Mouse (Mus musculus) testis, adult 2 months (tissue): ENCODE data around the gene Golga4. TPM values are rescaled to one million over a fixed set of nuclear protein-coding genes. Genes with fewer than 3 reads are reported as not detected.

Source experiments
- H3K27ac ChIP-seq: fragments of 200-500 bp; 2 replicates; pipeline ENCODE4 v1.5.1; 2012; ENCODE audit warnings: low read depth, low read length; ENCODE audit not compliant: control insufficient read depth, insufficient read depth
- H3K27me3 ChIP-seq: fragments of 200-500 bp; 2 replicates; pipeline ENCODE4 v1.6.1; 2012; ENCODE audit warnings: mild to moderate bottlenecking, low read length, moderate library complexity; ENCODE audit not compliant: control insufficient read depth, insufficient read depth
- H3K36me3 ChIP-seq: fragments of 200-500 bp; 2 replicates; pipeline ENCODE4 v1.6.1; 2012; ENCODE audit warnings: mild to moderate bottlenecking, low read length; ENCODE audit not compliant: control insufficient read depth, insufficient read depth
- H3K4me1 ChIP-seq: fragments of 200-500 bp; 2 replicates; pipeline ENCODE4 v1.6.1; 2012; ENCODE audit warnings: low read length; ENCODE audit not compliant: control insufficient read depth, insufficient read depth
- H3K4me3 ChIP-seq: fragments of 200-500 bp; 2 replicates; pipeline ENCODE4 v1.5.1; 2012; ENCODE audit warnings: low read depth, mild to moderate bottlenecking, low read length, moderate library complexity, mixed read lengths; ENCODE audit not compliant: control insufficient read depth
- CTCF ChIP-seq: fragments of 200-500 bp; IDR thresholded peaks from 2 replicates; pipeline ENCODE4 v1.5.1; 2012; ENCODE audit warnings: low read depth, mild to moderate bottlenecking, inconsistent platforms, low read length, moderate library complexity; ENCODE audit not compliant: control insufficient read depth, insufficient read depth, insufficient replicate concordance
- POLR2A ChIP-seq: fragments of 200-500 bp; IDR thresholded peaks from 2 replicates; pipeline ENCODE4 v1.6.1; 2012; ENCODE audit warnings: low read depth, mild to moderate bottlenecking, inconsistent platforms, low read length, moderate library complexity; ENCODE audit not compliant: control insufficient read depth
- polyA plus RNA-seq: library from polyadenylated mRNA; depleted of rRNA; stranded (reverse); fragments of >200 nt; gene quantifications from 2 replicates; pipeline ENCODE4 v1.2.3, GENCODE M21; 2012

Golga4 gene
- polyA plus RNA-seq, 1 experiment = 41.0 TPM

DNA sequence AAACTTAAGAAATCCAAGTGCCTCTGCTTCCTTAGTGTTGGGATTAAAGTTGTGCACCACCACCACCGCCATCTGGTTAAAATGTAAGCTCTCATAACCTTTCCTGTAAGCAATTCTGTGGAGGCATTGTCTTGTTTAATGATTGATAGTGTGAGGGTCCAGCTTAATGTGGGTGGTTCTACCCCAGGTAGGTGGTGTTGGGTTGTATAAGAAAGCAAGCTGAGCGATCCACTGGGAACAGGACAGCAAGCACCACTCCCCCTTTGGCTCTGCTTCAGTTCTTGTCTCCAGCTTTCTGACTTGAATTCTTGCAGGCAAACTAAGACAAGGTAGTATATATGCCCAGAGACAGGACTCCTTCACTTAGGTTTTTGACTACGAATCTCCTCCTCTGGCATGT is 1.4 kb upstream of the Golga4 start:
- Histone ChIP-seq H3K36me3 (no peaks in the 10 kb centered on the region), H3K4me3 (no peak overlapping the region), H3K4me1 (peaks cover 12% of the 10 kb centered on the region), H3K27ac (no peak overlapping the region), H3K27me3 (no peaks in the 10 kb centered on the region)
- TF ChIP-seq CTCF (no peak), POLR2A (no peak)

DNA sequence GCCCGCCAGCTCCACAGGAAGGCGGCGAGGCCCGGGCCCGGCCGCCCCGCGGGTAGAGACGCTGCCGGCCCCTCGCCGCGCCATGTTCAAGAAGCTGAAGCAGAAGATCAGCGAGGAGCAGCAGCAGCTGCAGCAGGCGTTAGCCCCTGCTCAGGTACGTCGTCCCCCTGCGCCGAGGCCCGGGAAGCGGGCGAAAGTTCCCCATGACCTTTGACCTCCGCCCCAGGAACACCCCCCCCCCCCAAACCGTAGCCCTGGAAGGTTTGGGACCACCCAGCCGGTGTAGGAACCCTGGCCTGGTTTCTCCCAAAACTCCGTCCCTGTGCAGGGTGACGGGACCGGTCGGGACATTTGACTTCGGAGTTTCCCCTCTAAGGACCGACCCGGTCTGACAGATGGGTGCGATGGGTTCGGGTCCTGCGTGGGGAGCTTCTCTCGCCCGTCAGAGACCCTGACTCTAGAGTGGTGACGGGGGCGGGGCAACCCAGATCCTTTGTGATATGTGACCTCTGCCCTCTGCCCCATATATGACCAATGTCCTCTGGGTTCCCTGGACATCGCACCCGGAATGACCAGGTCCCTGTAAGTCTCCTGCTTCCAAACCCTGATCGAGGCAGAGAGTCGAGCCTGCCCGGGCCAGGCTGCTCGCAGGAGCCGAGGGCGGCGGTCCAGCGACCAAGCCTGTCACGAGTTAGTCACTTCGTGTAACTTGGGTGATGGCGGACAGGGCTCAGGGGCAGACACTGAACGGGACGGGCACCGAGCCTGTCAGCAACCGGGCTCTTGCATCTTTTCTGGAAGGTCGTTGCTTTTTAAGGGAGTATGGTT is 551 bp downstream of the Golga4 start:
- peaks cover 14% of the 10 kb centered on the region for H3K4me1 ChIP-seq
- H3K4me3 ChIP-seq = peak overlapping the region; percentile 99
- no peaks in the 10 kb centered on the region for H3K27me3 ChIP-seq
- H3K36me3 ChIP-seq = no peaks in the 10 kb centered on the region; the same call in 1 of the 2 replicates
- TF ChIP-seq CTCF (no peak), POLR2A (no peak)
- peak overlapping the region; percentile 95 for H3K27ac ChIP-seq

GRCm38 (mm10) chr9:118507552-118507951 is 1.5 kb downstream of the Golga4 start:
- no peaks in the 10 kb centered on the region; the same call in 1 of the 2 replicates for H3K36me3 ChIP-seq
- peak overlapping the region; percentile 99; the same call in 1 of the 2 replicates for H3K4me3 ChIP-seq
- no peaks in the 10 kb centered on the region for H3K27me3 ChIP-seq
- no peak overlapping the region for H3K27ac ChIP-seq
- peaks cover 16% of the 10 kb centered on the region for H3K4me1 ChIP-seq
- no peak for TF ChIP-seq CTCF
- no peak for TF ChIP-seq POLR2A

- H3K27ac ChIP-seq = no peak overlapping the region
- H3K4me1 ChIP-seq = peaks cover 16% of the 10 kb centered on the region
- H3K27me3 ChIP-seq = no peaks in the 10 kb centered on the region
Observed at GRCm38 (mm10) chr9:118508601-118509000, 2.5 kb downstream of the Golga4 start.

DNA sequence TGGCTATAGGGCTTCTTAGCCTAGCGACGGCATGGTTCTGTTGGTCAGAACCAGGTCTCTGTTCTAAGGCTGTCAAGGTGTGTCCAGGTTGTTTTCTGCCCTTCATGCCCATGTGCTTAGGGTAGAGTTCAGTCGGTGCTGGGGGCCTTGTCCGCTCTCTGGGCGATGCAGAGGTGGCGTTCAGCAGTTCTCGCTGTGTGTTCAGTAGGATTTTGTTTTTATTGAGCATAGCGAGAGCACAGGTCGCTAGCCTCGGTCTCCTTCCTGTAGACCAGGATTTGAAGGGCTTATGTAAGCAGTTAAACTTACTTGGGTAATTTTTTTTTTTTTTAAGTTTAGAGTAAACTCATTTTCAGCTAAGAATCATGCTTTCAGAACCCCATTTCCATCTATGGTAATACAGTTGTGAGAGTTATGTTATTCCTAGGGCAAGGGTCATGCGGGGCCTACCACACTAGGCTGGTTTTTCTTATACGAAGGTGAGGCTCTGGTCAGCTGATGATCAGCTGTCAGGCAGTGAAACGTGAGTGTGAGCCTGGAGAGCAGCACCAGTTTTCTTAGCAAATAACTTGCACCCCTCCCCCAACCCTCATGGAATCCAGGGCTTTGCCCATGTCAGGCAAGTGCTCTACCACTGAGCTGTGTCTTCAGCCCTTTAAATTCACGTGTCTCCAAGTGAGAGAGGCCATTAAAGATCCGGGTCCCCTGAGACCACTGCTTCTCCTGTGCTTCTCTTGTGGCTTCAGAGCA is 5.0 kb downstream of the Golga4 start:
- peaks cover 2% of the 10 kb centered on the region for H3K36me3 ChIP-seq
- no peak overlapping the region for H3K4me3 ChIP-seq
- H3K27ac ChIP-seq = no peak overlapping the region
- peaks cover 12% of the 10 kb centered on the region for H3K4me1 ChIP-seq
- no peak for TF ChIP-seq POLR2A
- TF ChIP-seq CTCF = no peak
- H3K27me3 ChIP-seq = no peaks in the 10 kb centered on the region

More at GRCm38 (mm10) chr9:118508601-118509000, 2.5 kb downstream of the Golga4 start:
- no peak for TF ChIP-seq POLR2A
- TF ChIP-seq CTCF = no peak
- Histone ChIP-seq H3K36me3 (no peaks in the 10 kb centered on the region; the same call in 1 of the 2 replicates), H3K4me3 (no peak overlapping the region)

DNA sequence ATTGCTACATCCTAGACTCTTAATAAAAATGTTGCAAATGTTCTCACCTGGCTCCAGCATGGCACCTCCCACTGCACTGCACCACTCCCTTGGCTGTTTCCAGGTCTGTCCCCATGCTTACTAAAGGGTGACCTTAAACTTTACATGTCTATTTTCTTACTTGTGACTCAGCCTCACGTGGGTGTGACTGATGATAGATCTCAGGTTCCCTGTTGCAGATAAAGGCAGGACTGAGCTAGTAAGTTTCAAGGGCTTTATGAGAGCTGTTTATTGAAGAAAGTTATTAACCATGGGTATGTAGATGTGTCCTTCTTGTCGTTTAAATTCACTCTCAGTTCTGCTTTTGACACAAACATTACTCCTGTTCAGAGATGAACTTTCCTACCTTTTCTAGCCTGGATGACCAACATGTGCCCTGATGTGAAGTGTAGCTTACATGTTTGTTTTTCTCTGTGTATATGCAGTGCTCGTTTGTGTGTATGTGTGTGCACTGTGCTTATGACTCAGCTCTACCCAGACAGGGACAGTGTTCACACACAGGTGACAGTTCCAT is 6.7 kb downstream of the Golga4 start:
- Histone ChIP-seq H3K27ac (no peak overlapping the region), H3K27me3 (no peaks in the 10 kb centered on the region), H3K4me1 (peaks cover 6% of the 10 kb centered on the region), H3K36me3 (peaks cover 2% of the 10 kb centered on the region), H3K4me3 (no peak overlapping the region)
- TF ChIP-seq POLR2A = no peak

- Histone ChIP-seq H3K27ac (no peak overlapping the region), H3K4me1 (peaks cover 8% of the 10 kb centered on the region), H3K4me3 (no peak overlapping the region), H3K27me3 (no peaks in the 10 kb centered on the region), H3K36me3 (peaks cover 2% of the 10 kb centered on the region)
- TF ChIP-seq POLR2A = no peak
- TF ChIP-seq CTCF = no peak
Observed at GRCm38 (mm10) chr9:118515476-118515875, 9.4 kb downstream of the Golga4 start.
